Mouse (Mus musculus): ENCODE measurements at regions not wholly inside any gene's neighbourhood (a gene's known extent, or its start where the extent isn't known, plus 50 kb on each side); places are given as distances from the start of the nearest gene placed in this dataset.

GRCm38 (mm10) chr2:137853399-137854259, 402.7 kb upstream of the Btbd3 start:
- TF ChIP-seq POLR2A (IDR thresholded peaks at IDR 0.05; ENCODE audit: borderline replicate concordance, insufficient read depth, low read length) (no peak), CTCF (IDR thresholded peaks at IDR 0.05; ENCODE audit: borderline replicate concordance, insufficient read depth, low read depth, low read length) (no peak)

Data from cerebellum, adult 2 months (tissue).